Mouse (Mus musculus): Measurements from ENCODE around the gene Kcna7.
"Not testable (repeated sequence)": the region's sequence is repeated elsewhere in the genome, so short reads cannot be mapped to it uniquely, and the experiment has no call there.

The Kcna7 gene

GRCm38 (mm10) chr7:45405091-45406075, at the start of gene Kcna7:
Gene Kcna7, plus strand, starts transcription at chr7:45405653.
- peak; percentile 71 to 83 for DNase-seq

GRCm38 (mm10) chr7:45356087-45356486, 49.4 kb upstream of the Kcna7 start:
- DNase-seq, result no peak

- not testable (repeated sequence) for DNase-seq
Observed at GRCm38 (mm10) chr7:45359081-45359480, 46.4 kb upstream of the Kcna7 start.

- DNase-seq, result no peak
Observed at GRCm38 (mm10) chr7:45360404-45361125, 44.9 kb upstream of the Kcna7 start.

GRCm38 (mm10) chr7:45361243-45361804, 44.1 kb upstream of the Kcna7 start:
- peak; percentile 86 to 87 for DNase-seq

GRCm38 (mm10) chr7:45362801-45363200, 42.7 kb upstream of the Kcna7 start:
- DNase-seq, result peak; percentile 67 to 69

GRCm38 (mm10) chr7:45363983-45364382, 41.5 kb upstream of the Kcna7 start:
- no peak for DNase-seq

GRCm38 (mm10) chr7:45365742-45366651, 39.5 kb upstream of the Kcna7 start:
- DNase-seq, result peak; percentile 56 to 64

- no peak for DNase-seq
Observed at GRCm38 (mm10) chr7:45366652-45367019, 38.8 kb upstream of the Kcna7 start, which contains the start of gene Ppfia3. Gene Ppfia3, minus strand, starts transcription at chr7:45367019.

GRCm38 (mm10) chr7:45367020-45367880, 38.2 kb upstream of the Kcna7 start:
- DNase-seq, result peak; percentile 98

- DNase-seq, result no peak
Observed at GRCm38 (mm10) chr7:45368178-45368577, 37.3 kb upstream of the Kcna7 start.

GRCm38 (mm10) chr7:45369022-45369745, 36.3 kb upstream of the Kcna7 start:
- no peak for DNase-seq

- DNase-seq, result no peak
Observed at GRCm38 (mm10) chr7:45369836-45370474, 35.5 kb upstream of the Kcna7 start.

- DNase-seq, result peak; percentile 88 to 92
Observed at GRCm38 (mm10) chr7:45370475-45371311, 34.8 kb upstream of the Kcna7 start, which contains the start of gene Lin7b. Gene Lin7b, minus strand, starts transcription at chr7:45370583.

- DNase-seq, result no peak
Observed at GRCm38 (mm10) chr7:45372371-45372770, 33.1 kb upstream of the Kcna7 start.

- DNase-seq, result no peak
Observed at GRCm38 (mm10) chr7:45374620-45375019, 30.8 kb upstream of the Kcna7 start.

GRCm38 (mm10) chr7:45376057-45376456, 29.4 kb upstream of the Kcna7 start:
- no peak for DNase-seq

GRCm38 (mm10) chr7:45386077-45386476, 19.4 kb upstream of the Kcna7 start:
- peak in 1 of 2 experiments; percentile 1 for DNase-seq

GRCm38 (mm10) chr7:45395129-45395541, 10.3 kb upstream of the Kcna7 start:
- no peak for DNase-seq
